Mouse (Mus musculus) splenic B cell, adult 2 months (primary cell): ENCODE results near the gene Pdcd4.

ENCODE experiments used
- DNase-seq: peaks from one replicate; pipeline ENCODE4 v3.0.0-alpha.2; 2011; ENCODE audit warnings: low read depth, low spot score
- H3K27me3 ChIP-seq: 2 replicates; pipeline ENCODE4 v1.6.1; 2012; ENCODE audit warnings: mild to moderate bottlenecking, low read length, moderate library complexity, mixed read lengths; ENCODE audit not compliant: control insufficient read depth, poor library complexity, insufficient read depth, severe bottlenecking
- H3K36me3 ChIP-seq: 2 replicates; pipeline ENCODE4 v1.6.1; 2012; ENCODE audit warnings: mild to moderate bottlenecking, low read length, moderate library complexity, mixed read lengths; ENCODE audit not compliant: control insufficient read depth, poor library complexity, insufficient read depth, severe bottlenecking

Gene Pdcd4

DNA sequence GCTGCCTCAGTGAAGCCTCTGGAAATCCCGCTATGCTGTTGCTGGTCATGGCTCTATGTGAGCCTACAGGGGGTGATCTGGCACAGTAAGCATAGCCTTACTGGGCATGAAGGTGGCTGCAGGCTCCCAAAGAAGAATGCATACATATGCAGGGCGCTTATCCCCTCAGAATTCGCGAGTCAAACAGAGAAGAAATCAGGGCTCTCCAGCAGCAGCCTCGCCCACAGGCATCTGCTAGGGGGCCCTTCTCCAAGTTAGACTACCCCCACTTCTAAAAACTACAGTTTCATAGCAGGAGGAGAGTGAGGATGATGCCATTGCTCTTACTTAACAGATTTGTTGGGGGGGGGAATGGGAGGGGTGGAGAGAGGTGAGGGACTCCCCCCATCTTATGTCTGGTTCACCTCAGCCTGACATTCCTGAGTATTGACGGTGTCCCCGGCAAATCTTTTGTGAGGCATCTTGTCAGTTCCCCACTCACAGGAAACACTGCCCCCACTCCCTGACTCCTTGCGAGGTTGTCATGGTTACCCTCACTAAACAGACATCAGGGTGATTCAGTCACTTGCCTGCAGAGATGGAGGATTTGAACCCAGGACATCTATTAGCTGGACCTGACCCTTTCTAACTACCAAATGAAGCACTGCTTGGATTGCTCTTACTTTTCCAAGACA, 29.3 kb upstream of the Pdcd4 start:
- H3K27me3 ChIP-seq: no peaks in the 10 kb centered on the region
- DNase-seq: no peak
- H3K36me3 ChIP-seq: no peaks in the 10 kb centered on the region

GRCm38 (mm10) chr19:53867238-53867637, 24.8 kb upstream of the Pdcd4 start:
- no peak for DNase-seq
- Histone ChIP-seq H3K36me3 (no peaks in the 10 kb centered on the region), H3K27me3 (no peaks in the 10 kb centered on the region)

- DNase-seq: no peak
- H3K36me3 ChIP-seq: no peaks in the 10 kb centered on the region
Observed at GRCm38 (mm10) chr19:53868125-53868524, 23.9 kb upstream of the Pdcd4 start.

DNA sequence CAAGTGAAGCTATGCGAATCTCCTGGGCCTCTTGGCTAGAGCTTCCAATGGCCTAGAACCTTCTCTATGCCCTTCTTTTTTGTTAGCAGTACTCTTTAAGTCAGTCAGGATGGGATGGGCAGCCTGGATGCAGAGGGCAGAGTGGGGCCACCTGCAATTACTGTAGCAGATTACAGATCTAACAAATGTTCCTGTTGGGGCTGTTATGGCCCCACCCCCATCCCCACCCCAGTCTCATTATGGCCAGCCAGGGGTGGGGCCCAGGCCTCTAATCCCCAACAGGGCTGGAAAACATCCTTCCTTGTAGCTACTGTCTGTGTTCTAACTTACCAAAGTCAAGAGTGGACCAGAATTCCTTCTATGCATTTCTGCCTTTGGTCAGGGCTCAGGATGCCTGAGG, 23.2 kb upstream of the Pdcd4 start:
- DNase-seq: no peak
- Histone ChIP-seq H3K27me3 (no peaks in the 10 kb centered on the region), H3K36me3 (no peaks in the 10 kb centered on the region)

More at GRCm38 (mm10) chr19:53868125-53868524, 23.9 kb upstream of the Pdcd4 start:
- H3K27me3 ChIP-seq: no peaks in the 10 kb centered on the region

DNA sequence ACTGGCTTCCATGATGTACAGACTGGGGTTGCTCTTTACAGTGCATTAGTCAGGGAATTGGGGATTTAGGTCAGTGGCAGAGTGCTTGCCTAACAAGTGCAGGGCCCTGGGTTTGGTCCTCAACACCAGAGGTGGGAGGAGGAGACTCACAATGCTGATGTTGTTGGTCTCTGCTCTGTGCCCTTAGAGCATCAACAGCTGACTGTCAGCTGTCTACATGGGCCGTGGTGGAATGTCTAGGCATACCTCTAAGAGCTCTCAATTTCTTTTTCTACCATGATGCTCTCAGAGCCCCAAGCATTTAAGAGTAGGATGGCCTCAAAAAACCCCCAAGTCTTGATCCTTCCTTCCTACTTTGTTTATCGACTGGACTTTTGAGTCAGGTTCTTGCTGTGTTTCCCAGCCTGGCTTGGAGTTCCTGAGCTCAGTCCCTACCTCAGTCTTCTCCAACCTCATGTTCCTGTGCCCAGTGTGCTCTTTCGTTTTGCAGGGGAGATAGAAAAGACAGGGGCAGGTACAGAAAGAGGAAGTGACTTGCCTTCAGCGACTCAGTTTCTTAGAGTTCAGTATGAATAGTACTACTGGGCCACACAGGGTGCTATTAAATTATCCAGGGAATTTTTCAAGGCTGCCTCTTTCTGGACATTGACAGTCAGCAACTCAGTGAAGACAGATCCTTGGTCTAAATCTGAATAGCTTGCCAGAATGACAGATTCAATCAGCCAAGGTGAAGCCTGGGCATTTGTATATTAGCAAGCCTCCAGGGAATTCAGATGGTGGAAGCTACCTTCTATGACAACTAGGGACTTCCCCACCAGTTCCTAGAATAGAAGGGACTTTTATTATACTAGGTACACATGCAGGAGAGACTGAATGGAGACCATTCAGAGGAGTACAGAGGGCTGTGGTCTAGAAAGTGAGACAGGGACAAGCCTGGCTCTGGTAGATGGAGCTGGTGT, 22.3 kb upstream of the Pdcd4 start:
- H3K27me3 ChIP-seq: no peaks in the 10 kb centered on the region
- DNase-seq: peak; percentile 88
- H3K36me3 ChIP-seq: no peaks in the 10 kb centered on the region

DNA sequence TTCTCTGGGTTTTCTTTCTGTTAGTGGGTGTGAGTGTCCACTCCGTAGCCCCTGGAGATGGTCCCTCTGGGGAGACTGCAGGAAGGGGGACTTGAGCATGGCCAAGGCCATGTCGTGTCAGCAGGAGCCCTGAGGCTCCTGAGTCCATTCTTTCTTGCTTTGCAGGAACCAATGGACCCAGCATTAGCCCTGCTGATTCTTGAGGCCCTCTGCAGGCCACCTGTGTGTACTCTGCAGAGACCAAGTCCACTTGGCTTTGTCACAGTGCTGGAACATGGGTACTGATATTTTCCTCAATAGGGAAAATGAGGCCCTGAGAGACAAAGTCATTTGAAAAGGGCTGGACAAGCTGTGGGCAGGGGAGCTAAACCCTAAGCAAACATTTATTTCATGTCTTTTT, 21.5 kb upstream of the Pdcd4 start:
- H3K27me3 ChIP-seq: no peaks in the 10 kb centered on the region
- H3K36me3 ChIP-seq: no peaks in the 10 kb centered on the region
- peak; percentile 23 for DNase-seq

DNA sequence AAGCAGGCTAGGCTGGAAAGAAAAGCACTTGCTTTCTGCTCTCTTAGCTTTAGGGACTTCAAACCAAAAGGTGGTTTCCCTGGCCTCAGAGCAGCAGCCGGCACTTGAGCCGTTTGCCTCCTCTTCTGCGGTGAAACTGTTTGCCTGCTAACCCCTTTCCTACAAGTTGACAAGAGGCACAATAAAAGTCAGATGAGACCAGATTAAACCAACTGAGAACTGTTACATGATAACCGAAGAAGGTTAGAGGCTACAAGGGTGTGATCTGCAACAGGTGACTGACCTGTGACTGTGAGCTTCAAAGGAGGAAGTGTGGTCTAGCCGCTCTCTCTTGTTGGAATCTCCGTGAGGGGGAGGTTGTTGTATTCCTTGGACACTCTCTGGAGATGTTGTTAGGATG, 20.5 kb upstream of the Pdcd4 start:
- no peaks in the 10 kb centered on the region for H3K27me3 ChIP-seq
- DNase-seq: peak; percentile 70
- no peaks in the 10 kb centered on the region for H3K36me3 ChIP-seq

DNA sequence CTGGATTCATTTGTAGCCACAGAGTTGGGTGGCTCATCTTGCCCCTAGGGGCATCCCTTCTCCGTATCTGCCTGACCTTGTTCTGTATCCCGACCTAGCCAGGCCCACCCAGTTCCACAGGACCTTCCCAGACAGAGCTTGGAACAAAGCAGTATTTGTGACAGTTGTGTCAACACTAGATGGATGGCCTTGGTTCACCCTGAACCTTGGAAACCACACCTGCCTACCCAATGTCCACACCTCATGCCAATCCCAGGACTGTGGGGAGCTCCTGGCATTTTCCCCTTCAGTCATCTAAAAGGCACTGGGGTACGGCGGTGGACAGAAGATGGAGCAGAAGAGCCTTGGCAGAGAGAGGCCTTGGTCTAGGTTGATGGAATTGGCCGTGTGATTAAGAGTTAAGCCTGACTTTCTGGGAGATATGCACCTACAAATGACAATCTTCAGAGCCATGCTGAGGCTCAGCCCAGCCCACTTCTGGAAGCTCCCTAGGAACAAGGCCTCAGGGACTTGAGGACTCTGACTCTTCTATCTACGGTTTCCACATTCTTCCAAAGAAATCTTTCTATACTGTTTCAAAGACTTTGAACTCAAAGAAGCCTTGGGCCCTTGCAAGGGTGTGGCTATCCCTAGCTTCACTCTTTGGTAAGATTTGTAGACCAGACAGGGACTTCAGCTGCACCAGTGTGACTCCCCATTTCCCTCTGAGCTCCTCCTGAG, 18.9 kb upstream of the Pdcd4 start:
- H3K36me3 ChIP-seq: no peaks in the 10 kb centered on the region
- no peak for DNase-seq

GRCm38 (mm10) chr19:53875246-53875645, 16.8 kb upstream of the Pdcd4 start:
- DNase-seq: no peak
- Histone ChIP-seq H3K27me3 (no peaks in the 10 kb centered on the region), H3K36me3 (no peaks in the 10 kb centered on the region)

More for the DNA sequence above, 18.9 kb upstream of the Pdcd4 start:
- no peaks in the 10 kb centered on the region for H3K27me3 ChIP-seq

DNA sequence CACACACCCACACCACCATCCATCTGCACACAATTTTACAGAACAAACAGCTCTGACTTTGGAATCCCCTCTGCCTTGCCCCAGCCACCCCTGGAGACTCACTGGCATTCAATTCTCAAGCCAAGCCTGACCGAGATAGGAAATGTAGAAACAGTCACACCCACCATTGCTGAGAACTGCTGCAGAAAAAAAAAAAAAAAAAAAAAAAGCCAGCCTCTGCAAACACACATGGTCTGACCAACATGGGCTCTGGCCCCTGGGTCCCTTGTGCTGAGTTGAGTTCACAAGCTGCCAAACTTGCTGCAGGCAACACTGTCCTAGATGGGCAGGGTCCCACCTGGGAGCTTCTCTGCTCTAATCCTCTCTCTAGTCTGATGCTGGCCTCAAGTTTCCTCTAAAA, 14.3 kb upstream of the Pdcd4 start:
- no peaks in the 10 kb centered on the region for H3K36me3 ChIP-seq
- no peaks in the 10 kb centered on the region for H3K27me3 ChIP-seq
- DNase-seq: no peak

GRCm38 (mm10) chr19:53880460-53880859, 11.6 kb upstream of the Pdcd4 start:
- Histone ChIP-seq H3K27me3 (no peaks in the 10 kb centered on the region), H3K36me3 (no peaks in the 10 kb centered on the region)
- DNase-seq: no peak

- Histone ChIP-seq H3K36me3 (no peaks in the 10 kb centered on the region), H3K27me3 (no peaks in the 10 kb centered on the region)
- DNase-seq: no peak
Observed at GRCm38 (mm10) chr19:53881786-53882185, 10.2 kb upstream of the Pdcd4 start.

GRCm38 (mm10) chr19:53885450-53885849, 6.6 kb upstream of the Pdcd4 start:
- H3K27me3 ChIP-seq: no peaks in the 10 kb centered on the region
- no peak for DNase-seq
- no peaks in the 10 kb centered on the region for H3K36me3 ChIP-seq

DNA sequence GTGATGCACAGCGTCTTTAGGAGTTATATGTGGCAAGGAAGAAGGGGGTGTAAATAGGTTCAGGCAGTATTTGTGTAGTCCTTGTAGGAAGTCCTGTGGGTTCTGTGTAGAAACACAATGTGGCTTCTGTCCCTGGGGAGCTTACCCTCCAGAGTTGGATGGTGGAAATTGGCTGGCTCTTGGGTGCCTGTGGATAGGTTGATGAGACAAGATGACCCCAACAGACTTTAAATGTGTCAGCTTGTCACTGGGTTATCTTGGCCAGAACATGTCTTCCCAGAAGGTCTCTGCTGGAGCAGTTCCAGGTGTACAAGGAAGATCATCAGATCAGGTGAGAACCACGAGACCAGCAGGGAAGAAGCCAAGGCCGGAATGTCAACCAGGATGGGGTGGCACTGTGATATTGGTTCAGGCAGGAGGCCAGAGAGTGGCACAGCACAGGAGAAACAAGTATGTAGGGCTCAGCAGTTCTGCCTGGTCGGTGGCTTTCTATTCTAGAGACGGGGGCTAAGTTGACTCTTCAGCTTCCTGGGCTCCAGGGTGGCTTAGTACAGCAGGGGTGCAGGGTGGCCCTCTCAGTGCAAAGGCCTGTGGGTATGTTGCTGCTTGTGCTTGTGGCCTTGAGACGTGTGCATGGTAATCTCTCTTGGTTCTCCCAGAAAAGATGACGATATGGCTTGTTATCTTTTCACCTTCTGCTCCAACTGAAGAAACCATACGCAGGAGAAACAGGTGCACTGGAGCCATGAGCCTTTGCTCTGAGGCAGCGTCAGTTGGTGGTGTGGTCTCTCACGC, 5.3 kb upstream of the Pdcd4 start:
- H3K27me3 ChIP-seq: no peaks in the 10 kb centered on the region
- H3K36me3 ChIP-seq: no peaks in the 10 kb centered on the region
- DNase-seq: no peak
